Mouse (Mus musculus) hindbrain, embryonic 11.5 days (tissue): Measurements from ENCODE around the gene Entr1. TPM values are rescaled to one million over a fixed set of nuclear protein-coding genes. Genes with fewer than 3 reads are reported as not detected.

ENCODE experiments used
- ATAC-seq: fragments of 200-750 bp; cut with Nextera tagmentation; 2 replicates; pipeline ENCODE4 v1.8.0; 2017; ENCODE audit warnings: mild to moderate bottlenecking, moderate TSS enrichment, moderate library complexity; ENCODE audit not compliant: low FRiP score
- DNase-seq: peaks from one replicate; pipeline ENCODE4 v3.0.0-alpha.2; 2015; ENCODE audit warnings: low spot score
- H3K27ac ChIP-seq: fragments of 300-500 bp; sonication (generic); 2 replicates; pipeline ENCODE4 v1.5.1; 2014; ENCODE audit warnings: mild to moderate bottlenecking, low read depth, low read length
- H3K27me3 ChIP-seq: fragments of 300-500 bp; sonication (generic); 2 replicates; pipeline ENCODE4 v1.6.1; 2014; ENCODE audit warnings: mild to moderate bottlenecking, low read length, moderate library complexity, mixed read lengths; ENCODE audit not compliant: control insufficient read depth, insufficient read depth
- H3K36me3 ChIP-seq: fragments of 300-500 bp; sonication (generic); 2 replicates; pipeline ENCODE4 v1.6.1; 2014; ENCODE audit warnings: mild to moderate bottlenecking, low read length, moderate library complexity, mixed read lengths; ENCODE audit not compliant: control insufficient read depth, insufficient read depth
- H3K4me1 ChIP-seq: fragments of 300-500 bp; sonication (generic); replicated peaks from 2 replicates; pipeline ENCODE4 v1.6.1; 2014; ENCODE audit warnings: low read length, mixed read lengths; ENCODE audit not compliant: control insufficient read depth, insufficient read depth
- H3K4me2 ChIP-seq: fragments of 300-500 bp; sonication (generic); replicated peaks from 2 replicates; pipeline ENCODE4 v1.6.1; 2014; ENCODE audit warnings: mild to moderate bottlenecking, low read depth, low read length
- H3K4me3 ChIP-seq: fragments of 300-500 bp; sonication (generic); 2 replicates; pipeline ENCODE4 v1.5.1; 2014; ENCODE audit warnings: low read depth, low read length
- H3K9ac ChIP-seq: fragments of 300-500 bp; sonication (generic); 2 replicates; pipeline ENCODE4 v1.6.1; 2014; ENCODE audit warnings: low read depth, low read length
- H3K9me3 ChIP-seq: fragments of 300-500 bp; sonication (generic); 2 replicates; pipeline ENCODE4 v1.6.1; 2016; ENCODE audit warnings: low read length; ENCODE audit not compliant: control insufficient read depth
- whole genome bisulfite sequencing: fragments of 180-500 bp; shearing (Covaris S2); extraction: QIAGEN DNeasy Blood & Tissue Kit; methylation state at CpG from one replicate; pipeline ENCODE4 v1.1.7; 2014; 5-methylcytosine and 5-hydroxymethylcytosine counted together
- polyA plus RNA-seq: library from polyadenylated mRNA; unstranded; fragments of >200 nt; fragmentation: Nextera tagmentation; extraction: Ambion mirVana; gene quantifications from 2 replicates; pipeline ENCODE4 v1.2.1, GENCODE M21; 2014

Gene Entr1
- polyA plus RNA-seq, 1 experiment from 2014 or later: 140 TPM

DNA sequence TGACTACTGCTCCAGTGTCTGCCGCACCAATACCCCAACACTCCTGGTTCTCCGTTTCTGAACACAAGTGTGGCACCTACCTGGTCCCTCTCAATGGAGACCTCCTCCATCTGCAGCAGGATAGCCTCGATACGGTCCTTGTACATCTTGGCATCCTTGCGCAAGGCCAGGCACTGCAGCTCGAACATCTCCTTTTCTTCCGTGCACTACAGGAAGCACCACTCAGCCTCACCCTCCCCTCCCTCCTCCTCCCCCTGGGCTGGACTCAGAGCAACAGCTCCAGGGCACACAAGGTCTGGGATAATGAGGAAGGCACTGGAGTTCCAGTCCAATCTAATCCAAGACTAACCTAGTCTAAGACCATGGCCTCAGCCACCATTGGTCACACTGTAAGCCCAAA is 32.4 kb downstream of the Entr1 start:
- H3K4me1 ChIP-seq: peaks cover 4% of the 10 kb centered on the region; the same call in 1 of the 2 replicates
- no peak for DNase-seq
- H3K36me3 ChIP-seq: no peaks in the 10 kb centered on the region
- no peak overlapping the region for H3K4me2 ChIP-seq
- WGBS: 83% methylated on average over 7 of the region's 7 CpGs
- H3K9ac ChIP-seq: no peak overlapping the region
- no peak overlapping the region for H3K4me3 ChIP-seq
- H3K27me3 ChIP-seq: no peaks in the 10 kb centered on the region
- no peaks in the 10 kb centered on the region for H3K9me3 ChIP-seq
- H3K27ac ChIP-seq: no peak overlapping the region
- no peak for ATAC-seq

DNA sequence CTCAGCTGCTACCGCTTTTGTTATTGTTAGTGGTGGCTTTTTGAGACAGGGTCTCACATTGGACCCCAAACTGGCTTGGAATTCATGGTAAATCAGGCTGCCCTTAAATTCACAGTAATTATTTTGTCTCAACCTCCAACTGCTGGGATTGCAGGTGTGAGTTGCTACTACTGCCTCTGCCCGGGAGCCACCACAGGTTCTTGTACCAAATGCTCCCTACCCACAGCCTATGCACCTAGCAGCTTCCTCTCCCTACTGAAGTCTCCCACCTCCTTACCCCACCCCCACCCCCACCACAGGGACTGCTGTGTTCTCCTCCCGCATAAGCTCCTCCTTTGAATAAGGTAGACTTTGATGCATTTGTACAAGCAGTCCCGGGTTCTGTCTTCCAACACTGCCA is 32.9 kb downstream of the Entr1 start:
- H3K27me3 ChIP-seq: no peaks in the 10 kb centered on the region
- H3K36me3 ChIP-seq: no peaks in the 10 kb centered on the region
- H3K4me3 ChIP-seq: no peak overlapping the region
- H3K4me1 ChIP-seq: peaks cover 4% of the 10 kb centered on the region; the same call in 1 of the 2 replicates
- WGBS: 86% methylated on average over 4 of the region's 4 CpGs
- H3K27ac ChIP-seq: no peak overlapping the region
- no peaks in the 10 kb centered on the region for H3K9me3 ChIP-seq
- no peak overlapping the region for H3K9ac ChIP-seq
- no peak overlapping the region for H3K4me2 ChIP-seq
- ATAC-seq: no peak
- no peak for DNase-seq

DNA sequence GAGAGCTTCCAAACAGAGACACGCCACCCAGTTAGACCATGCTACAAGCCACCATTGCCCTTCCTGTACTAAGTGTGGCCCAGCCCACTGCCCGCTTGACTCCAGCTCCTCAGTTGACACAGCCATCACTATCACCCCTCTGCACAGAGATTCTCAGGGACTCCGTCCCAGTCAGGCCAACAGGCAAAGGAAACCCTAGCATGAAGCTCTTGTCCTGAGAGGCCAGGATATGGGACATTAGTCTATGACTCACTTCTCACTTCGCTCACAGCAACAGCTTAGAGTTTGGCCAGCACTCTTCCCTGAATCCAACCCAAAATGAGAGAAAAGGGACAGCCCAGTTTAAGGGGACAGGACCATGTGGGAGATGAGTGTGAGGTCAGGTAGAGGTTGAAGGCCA is 34.7 kb downstream of the Entr1 start:
- H3K4me3 ChIP-seq: no peak overlapping the region
- 0 out of 2 replicates have a peak, but pooled peaks cover 2% of the 10 kb centered on the region for H3K36me3 ChIP-seq
- ATAC-seq (no peak), DNase-seq (no peak)
- peaks cover 10% of the 10 kb centered on the region for H3K4me1 ChIP-seq
- 92% methylated on average over 4 of the region's 4 CpGs for WGBS
- no peaks in the 10 kb centered on the region for H3K27me3 ChIP-seq
- no peaks in the 10 kb centered on the region for H3K9me3 ChIP-seq
- H3K9ac ChIP-seq: no peak overlapping the region
- H3K4me2 ChIP-seq: no peak overlapping the region
- no peak overlapping the region for H3K27ac ChIP-seq

DNA sequence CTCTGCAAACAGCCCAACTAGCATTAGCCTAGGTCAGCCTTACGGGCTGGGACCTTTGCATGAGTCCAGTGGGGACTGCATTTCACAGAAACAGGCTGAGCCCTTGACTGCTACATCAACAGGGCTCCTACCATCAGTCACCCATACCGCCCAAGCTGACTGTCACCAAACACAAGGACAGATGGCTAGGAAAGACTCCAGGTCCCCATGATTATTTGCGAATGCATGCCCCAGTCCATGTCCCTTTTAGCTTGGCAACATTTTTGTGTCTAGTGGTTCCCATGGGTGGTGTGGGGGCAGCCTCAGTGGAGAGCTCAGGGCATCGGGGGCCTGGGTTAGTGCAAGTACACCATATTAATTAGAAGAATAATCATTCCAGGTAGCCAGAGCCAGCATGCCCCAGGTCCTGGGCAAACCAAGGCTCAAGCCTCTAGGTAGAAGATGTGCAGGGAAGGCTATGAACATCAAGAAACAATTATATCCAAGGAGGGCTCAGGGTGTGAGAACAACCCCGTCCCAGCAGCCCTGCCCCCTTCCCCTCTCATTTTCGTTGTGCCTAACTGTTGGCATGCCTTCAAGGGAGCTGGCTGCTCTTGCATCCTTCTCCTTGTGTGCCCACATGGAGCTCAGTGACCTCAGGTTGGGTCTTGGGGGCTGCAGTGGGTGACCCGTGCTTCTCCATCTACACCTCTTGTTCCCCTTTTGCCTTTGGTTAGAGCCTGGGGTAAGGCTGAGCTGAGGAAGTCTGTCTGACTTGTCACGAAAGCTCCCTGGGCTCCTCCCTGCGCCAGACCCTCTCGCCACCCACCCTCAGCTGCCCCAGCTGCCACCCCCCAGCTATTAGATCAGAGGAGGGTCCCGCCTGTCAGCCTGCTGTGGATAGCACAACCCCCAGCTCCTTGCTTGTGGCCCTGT is 35.8 kb downstream of the Entr1 start:
- Histone ChIP-seq H3K9me3 (no peaks in the 10 kb centered on the region), H3K4me1 (peaks cover 10% of the 10 kb centered on the region), H3K4me3 (peak overlapping the region; percentile 73), H3K27ac (no peak overlapping the region), H3K9ac (peak overlapping the region; percentile 96; the same call in 1 of the 2 replicates), H3K36me3 (0 out of 2 replicates have a peak, but pooled peaks cover 2% of the 10 kb centered on the region), H3K27me3 (no peaks in the 10 kb centered on the region), H3K4me2 (peak overlapping the region; percentile 94)
- ATAC-seq (no peak), DNase-seq (no peak)
- WGBS: 85% methylated on average over 11 of the region's 11 CpGs

DNA sequence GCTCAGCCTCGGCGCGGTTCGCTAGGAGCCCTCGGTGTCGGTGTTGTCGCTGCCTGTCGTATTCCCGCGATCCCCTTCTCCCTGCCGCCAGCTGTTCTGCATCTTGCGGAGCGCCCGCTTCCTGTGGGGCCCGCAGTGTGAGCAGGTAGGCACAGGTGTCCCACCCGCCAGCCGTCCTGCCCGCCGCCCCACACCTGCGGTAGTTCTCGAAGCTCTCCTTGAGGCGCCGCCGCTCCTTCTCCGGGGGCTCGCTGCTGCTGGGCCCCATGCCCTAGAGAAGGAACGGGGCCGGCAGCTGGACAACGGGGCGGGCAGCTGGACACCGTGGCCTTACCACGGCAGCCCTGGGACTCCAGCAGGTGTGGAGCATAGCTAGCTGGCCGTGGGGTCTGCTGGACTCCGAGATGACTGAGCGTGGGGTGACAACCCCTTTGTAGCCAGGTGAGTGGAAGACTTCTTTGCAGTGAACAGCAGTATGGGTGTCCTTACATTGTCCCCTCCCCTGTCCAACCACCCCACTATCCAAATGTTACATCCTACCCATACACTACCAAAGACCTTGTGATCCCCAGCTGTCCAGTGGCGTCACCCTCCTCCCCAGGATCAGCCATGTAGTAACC is 36.7 kb downstream of the Entr1 start:
- Histone ChIP-seq H3K4me1 (peaks cover 10% of the 10 kb centered on the region), H3K36me3 (0 out of 2 replicates have a peak, but pooled peaks cover 2% of the 10 kb centered on the region), H3K4me2 (peak overlapping the region; percentile 94), H3K9ac (peak overlapping the region; percentile 96), H3K4me3 (peak overlapping the region; percentile 73), H3K27me3 (no peaks in the 10 kb centered on the region), H3K9me3 (no peaks in the 10 kb centered on the region), H3K27ac (no peak overlapping the region)
- 2% methylated on average over 36 of the region's 36 CpGs for WGBS
- DNase-seq: no peak
- ATAC-seq: peak; percentile 31; the same call in 1 of the 2 replicates

DNA sequence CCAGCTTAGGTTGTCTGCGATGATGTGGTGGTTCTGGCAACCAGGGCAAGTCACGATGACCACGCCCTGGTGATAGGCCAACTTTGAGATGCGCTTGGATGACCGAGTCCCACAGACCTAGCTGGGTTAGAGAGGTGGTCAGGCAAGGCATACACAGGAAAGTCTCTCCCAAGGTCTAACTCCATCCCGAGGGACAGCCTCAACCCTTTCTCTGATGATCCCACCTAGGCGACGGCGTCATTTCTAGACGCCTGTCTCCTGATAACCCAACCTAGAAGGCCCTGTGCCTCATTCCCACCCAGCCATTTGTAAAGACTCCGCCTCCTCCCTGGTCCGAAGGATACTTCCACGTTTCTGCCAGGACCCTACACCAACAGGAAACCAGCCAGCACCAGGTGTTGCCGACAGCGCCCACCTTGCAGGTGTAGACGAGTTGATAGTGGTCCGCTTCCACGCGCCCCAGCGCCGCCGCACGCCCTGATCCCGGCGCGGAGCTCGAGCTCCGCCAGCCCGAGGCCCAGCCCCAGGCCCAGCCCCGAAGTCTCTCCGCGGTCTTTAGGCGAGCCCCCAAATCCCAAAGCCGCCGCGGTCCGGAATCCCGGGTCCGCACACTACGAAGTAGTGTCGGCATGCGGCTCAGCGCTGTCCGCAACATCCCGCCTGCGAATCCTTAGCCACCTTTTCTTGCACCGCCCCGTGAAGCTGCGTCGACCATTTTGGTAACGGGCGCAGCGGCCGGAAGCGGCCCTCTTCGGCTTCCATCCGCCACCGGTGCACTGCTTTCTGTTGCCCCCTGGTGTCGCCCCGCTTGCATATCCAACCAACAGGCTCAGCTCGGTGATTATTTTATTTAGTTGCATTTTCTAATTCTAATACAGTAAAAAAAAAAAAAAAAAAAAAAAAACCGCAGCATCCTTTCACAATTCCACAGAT is 37.5 kb downstream of the Entr1 start, which contains the start of gene Dnlz:
Dnlz (minus strand) TSS at position 753 of the 933 bp plus-strand sequence.
- Histone ChIP-seq H3K9ac (peak within 1 kb of the TSS; percentile 96), H3K4me2 (peak within 1 kb of the TSS; percentile 94), H3K4me1 (peaks cover 10% of the 10 kb centered on the region), H3K27me3 (no peaks in the 10 kb centered on the region), H3K4me3 (peak within 1 kb of the TSS; percentile 73), H3K9me3 (no peaks in the 10 kb centered on the region), H3K36me3 (peaks cover 7% of the 10 kb centered on the region; the same call in 1 of the 2 replicates), H3K27ac (peak within 1 kb of the TSS; percentile 52)
- ATAC-seq (peak; percentile 75), DNase-seq (peak; percentile 94)
- 3% methylated on average over 62 of the region's 62 CpGs for WGBS

DNA sequence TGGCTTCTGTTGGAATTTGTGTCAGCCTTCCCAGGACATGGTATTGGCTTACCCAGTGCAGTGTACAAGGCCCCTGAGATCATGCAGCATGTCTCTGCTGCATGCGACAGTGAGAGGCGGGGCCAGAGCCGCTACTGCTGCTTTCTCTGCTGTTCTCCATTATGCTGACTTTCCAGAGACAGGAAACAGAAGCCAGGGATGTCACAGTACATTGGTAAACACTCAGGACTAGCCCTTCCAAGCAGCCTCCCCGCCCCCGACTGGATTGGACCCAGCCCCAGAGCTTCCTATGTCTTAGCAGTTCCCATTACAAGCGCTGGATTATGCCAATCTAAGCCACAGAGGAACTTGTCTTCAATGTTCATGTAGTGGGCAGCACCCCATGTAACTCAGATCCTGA is 40.9 kb downstream of the Entr1 start:
- no peak overlapping the region for H3K4me2 ChIP-seq
- H3K36me3 ChIP-seq: peaks cover 12% of the 10 kb centered on the region; the same call in 1 of the 2 replicates
- H3K4me3 ChIP-seq: no peak overlapping the region
- WGBS: 75% methylated on average over 6 of the region's 6 CpGs
- no peak overlapping the region for H3K27ac ChIP-seq
- H3K9ac ChIP-seq: no peak overlapping the region
- H3K27me3 ChIP-seq: no peaks in the 10 kb centered on the region
- DNase-seq: no peak
- peaks cover 10% of the 10 kb centered on the region for H3K4me1 ChIP-seq
- ATAC-seq: no peak
- H3K9me3 ChIP-seq: no peaks in the 10 kb centered on the region
